Mouse (Mus musculus): ENCODE data around the gene Slc20a1.

Slc20a1 gene

GRCm38 (mm10) chr2:129198436-129199327, at the start of gene Slc20a1:
Slc20a1 (plus strand) TSS chr2:129198764.
- peak; percentile 99 for DNase-seq

GRCm38 (mm10) chr2:129148836-129149235, 49.7 kb upstream of the Slc20a1 start:
- no peak for DNase-seq

- DNase-seq: no peak
Measured at GRCm38 (mm10) chr2:129150386-129150785, 48.2 kb upstream of the Slc20a1 start.

- DNase-seq: no peak
Measured at GRCm38 (mm10) chr2:129151111-129151510, 47.5 kb upstream of the Slc20a1 start.

- no peak for DNase-seq
Measured at GRCm38 (mm10) chr2:129152751-129153150, 45.8 kb upstream of the Slc20a1 start.

GRCm38 (mm10) chr2:129164815-129165214, 33.7 kb upstream of the Slc20a1 start:
- no peak for DNase-seq

- DNase-seq: no peak
Measured at GRCm38 (mm10) chr2:129166466-129167463, 31.8 kb upstream of the Slc20a1 start.

- DNase-seq: no peak
Measured at GRCm38 (mm10) chr2:129173386-129173785, 25.2 kb upstream of the Slc20a1 start.

GRCm38 (mm10) chr2:129174474-129174873, 24.1 kb upstream of the Slc20a1 start:
- peak; percentile 78 for DNase-seq

- no peak for DNase-seq
Measured at GRCm38 (mm10) chr2:129175636-129176035, 22.9 kb upstream of the Slc20a1 start.

- no peak for DNase-seq
Measured at GRCm38 (mm10) chr2:129176676-129177420, 21.7 kb upstream of the Slc20a1 start.

- no peak for DNase-seq
Measured at GRCm38 (mm10) chr2:129177661-129178060, 20.9 kb upstream of the Slc20a1 start.

- no peak for DNase-seq
Measured at GRCm38 (mm10) chr2:129178182-129178908, 20.2 kb upstream of the Slc20a1 start.

GRCm38 (mm10) chr2:129179946-129180853, 18.4 kb upstream of the Slc20a1 start:
- DNase-seq: peak; percentile 79

- peak; percentile 50 for DNase-seq
Measured at GRCm38 (mm10) chr2:129181509-129181908, 17.1 kb upstream of the Slc20a1 start.

- no peak for DNase-seq
Measured at GRCm38 (mm10) chr2:129182412-129182811, 16.2 kb upstream of the Slc20a1 start.

- peak; percentile 93 for DNase-seq
Measured at GRCm38 (mm10) chr2:129183561-129184031, 15.0 kb upstream of the Slc20a1 start.

GRCm38 (mm10) chr2:129184853-129185252, 13.7 kb upstream of the Slc20a1 start:
- no peak for DNase-seq

GRCm38 (mm10) chr2:129185611-129186290, 12.8 kb upstream of the Slc20a1 start:
- no peak for DNase-seq

All from thymus, postnatal 14 days (tissue).